Mouse (Mus musculus) midbrain, embryonic 15.5 days (tissue): ENCODE results near the gene Gm49359. TPM values are rescaled to one million over a fixed set of nuclear protein-coding genes. Genes with fewer than 3 reads are reported as not detected.
"Not testable (repeated sequence)": the region's sequence is repeated elsewhere in the genome, so short reads cannot be mapped to it uniquely, and the experiment has no call there.

ENCODE experiments used
- ATAC-seq: fragments of 200-750 bp; cut with Nextera tagmentation; replicated peaks from 2 replicates; pipeline ENCODE4 v1.8.0; 2017; ENCODE audit warnings: moderate TSS enrichment
- H3K27ac ChIP-seq: fragments of 300-500 bp; sonication (generic); 2 replicates; pipeline ENCODE4 v1.5.1; 2015; ENCODE audit warnings: mild to moderate bottlenecking, inconsistent platforms
- H3K27me3 ChIP-seq: fragments of 300-500 bp; sonication (generic); replicated peaks from 2 replicates; pipeline ENCODE4 v1.6.1; 2015; ENCODE audit warnings: inconsistent platforms
- H3K36me3 ChIP-seq: fragments of 300-500 bp; sonication (generic); replicated peaks from 2 replicates; pipeline ENCODE4 v1.6.1; 2015; ENCODE audit warnings: inconsistent platforms
- H3K4me1 ChIP-seq: fragments of 300-500 bp; sonication (generic); 2 replicates; pipeline ENCODE4 v1.6.1; 2015; ENCODE audit warnings: inconsistent platforms
- H3K4me2 ChIP-seq: fragments of 300-500 bp; sonication (generic); 2 replicates; pipeline ENCODE4 v1.6.1; 2015; ENCODE audit warnings: inconsistent platforms, mild to moderate bottlenecking, moderate library complexity
- H3K4me3 ChIP-seq: fragments of 300-500 bp; sonication (generic); 2 replicates; pipeline ENCODE4 v1.5.1; 2015; ENCODE audit warnings: mild to moderate bottlenecking, inconsistent platforms
- H3K9ac ChIP-seq: fragments of 300-500 bp; sonication (generic); 2 replicates; pipeline ENCODE4 v1.6.1; 2015; ENCODE audit warnings: mild to moderate bottlenecking, inconsistent platforms
- H3K9me3 ChIP-seq: fragments of 300-500 bp; sonication (generic); 2 replicates; pipeline ENCODE4 v1.6.1; 2016; ENCODE audit warnings: inconsistent platforms
- WGBS: fragments of 180-500 bp; shearing (Covaris S2); methylation state at CpG from one replicate; pipeline ENCODE4 v1.1.7; 2015; ENCODE audit warnings: mixed read lengths; 5-methylcytosine and 5-hydroxymethylcytosine counted together
- microRNA-seq: library from miRNA; unstranded; fragments of <30 nt; microRNA quantifications from one replicate; pipeline ENCODE4, GENCODE M21; 2016
- polyA plus RNA-seq: library from polyadenylated mRNA; unstranded; fragments of >200 nt; fragmentation: Nextera tagmentation; extraction: Ambion mirVana; gene quantifications from 2 replicates; pipeline ENCODE4 v1.2.1, GENCODE M21; 2015

Gene Gm49359
- polyA plus RNA-seq, result 16.7 and 16.8 TPM in 2 replicates

DNA sequence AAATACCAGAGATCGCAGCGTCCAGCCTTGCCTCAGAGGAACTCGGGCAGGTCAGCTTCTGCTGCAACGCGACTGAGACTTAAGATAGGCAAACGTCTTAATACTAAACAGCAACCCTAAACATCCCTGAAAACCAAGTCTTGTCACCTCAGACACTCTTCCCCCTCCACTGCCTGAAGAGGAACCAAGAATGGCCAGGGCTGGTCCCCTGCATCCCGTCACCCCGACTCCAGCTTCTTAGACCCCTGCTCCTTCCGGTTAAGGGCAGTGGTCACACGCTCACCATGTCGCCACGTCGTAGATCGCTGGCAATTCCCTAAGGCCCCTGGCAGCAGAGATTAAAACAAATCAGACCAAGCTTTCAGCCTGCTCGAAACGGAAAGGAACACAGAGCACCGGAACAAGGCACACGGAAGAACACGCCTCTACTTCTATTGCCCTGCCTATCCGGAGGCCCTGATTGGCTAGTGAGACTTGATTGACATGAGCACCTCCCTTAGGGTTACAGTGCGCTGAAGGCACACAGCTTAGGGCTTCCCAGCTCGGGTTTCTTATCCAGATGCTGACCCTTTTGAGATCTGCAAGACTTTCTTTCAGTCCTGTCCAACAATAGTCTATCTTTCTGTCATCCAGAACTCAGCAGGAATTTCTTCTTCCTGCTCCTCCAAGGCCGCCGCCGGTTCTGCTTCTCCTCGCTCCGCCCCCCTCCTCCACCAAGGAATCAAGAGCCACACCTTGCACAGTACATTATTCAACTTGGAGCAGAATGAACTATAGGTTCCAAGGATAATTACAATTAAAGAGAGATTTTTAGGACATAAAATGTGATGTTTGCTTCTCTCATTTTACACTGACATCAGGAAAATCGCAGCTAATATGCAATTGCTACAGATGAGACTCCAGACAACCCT lies at the start of gene Gm49359:
Gm49359 (minus strand) TSS at position 409 of the 911 bp plus-strand sequence.
- H3K27me3 ChIP-seq, H3K36me3 ChIP-seq, H3K4me1 ChIP-seq: not testable (repeated sequence)
- Histone ChIP-seq H3K9me3 (peaks cover 10% of the 10 kb centered on the region; the same call in 1 of the 2 replicates), H3K4me2 (peak within 1 kb of the TSS; percentile 44), H3K4me3 (peak within 1 kb of the TSS; percentile 56), H3K27ac (peak within 1 kb of the TSS; percentile 82), H3K9ac (peak within 1 kb of the TSS; percentile 73)
- WGBS, result 1% methylated on average over 28 of the region's 28 CpGs
- ATAC-seq, result peak; percentile 100

DNA sequence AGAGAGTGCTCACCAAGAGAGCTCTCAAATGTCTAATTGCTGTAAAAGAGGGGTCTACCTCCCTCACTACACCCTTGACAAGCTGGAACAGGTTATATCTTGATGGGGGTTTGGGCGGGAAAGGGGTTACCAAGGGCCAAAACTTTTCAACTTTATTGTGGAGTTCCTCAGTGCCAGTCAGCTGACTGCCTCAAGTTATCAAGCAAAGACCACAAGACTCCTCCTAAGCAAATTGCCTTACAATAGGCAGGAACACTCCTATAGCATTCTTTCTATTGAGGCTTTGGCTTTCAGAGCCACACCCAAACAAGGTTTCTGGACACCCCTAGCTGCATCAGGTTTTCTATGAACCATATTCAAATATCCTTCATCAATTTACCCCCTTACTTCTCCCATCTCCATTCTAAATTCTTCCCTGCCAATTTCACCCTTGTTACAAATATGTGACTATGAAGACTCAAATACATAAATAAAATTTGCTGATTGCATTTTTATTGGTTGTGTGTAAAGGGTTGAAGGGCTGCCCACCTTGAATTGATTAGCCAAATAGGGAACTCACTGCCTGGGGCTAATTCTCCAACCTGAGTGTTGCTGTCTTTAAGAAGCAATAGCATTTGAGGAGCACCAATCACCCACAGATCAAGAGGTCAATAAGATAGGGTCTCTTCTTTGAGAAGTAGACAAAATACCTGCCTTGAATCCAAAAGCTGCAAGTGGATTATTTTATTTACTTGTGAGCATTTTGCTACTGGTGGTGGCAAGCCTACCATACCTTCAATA lies 44.2 kb upstream of the Gm49359 start:
- not testable (repeated sequence) for H3K4me3 ChIP-seq, H3K27ac ChIP-seq, H3K27me3 ChIP-seq, ATAC-seq, H3K9ac ChIP-seq, H3K4me2 ChIP-seq, H3K4me1 ChIP-seq, H3K9me3 ChIP-seq, H3K36me3 ChIP-seq
- 83% methylated on average over 1 of the region's 1 CpGs for WGBS

DNA sequence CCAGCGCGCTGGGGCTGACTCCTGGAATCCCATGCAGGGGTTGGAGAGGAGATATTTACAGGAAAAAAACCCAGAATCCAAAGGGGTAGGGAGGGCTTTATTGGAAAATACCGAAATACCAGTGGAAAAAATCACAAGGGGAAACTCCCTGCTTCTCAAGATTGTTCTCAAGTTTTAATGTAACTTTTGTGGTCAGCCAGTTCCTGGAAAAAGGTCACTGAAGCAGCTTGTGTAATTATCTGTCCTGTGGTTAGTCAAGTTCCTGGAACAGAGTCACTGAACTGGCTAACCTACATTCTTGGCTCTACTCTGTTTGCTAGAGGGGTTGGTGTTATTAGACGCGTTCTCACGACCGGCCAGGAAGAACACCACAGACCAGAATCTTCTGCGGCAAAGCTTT lies 6.0 kb upstream of the Gm49359 start:
- H3K9me3 ChIP-seq, H3K4me1 ChIP-seq, H3K27ac ChIP-seq, H3K9ac ChIP-seq, H3K36me3 ChIP-seq, ATAC-seq, H3K4me2 ChIP-seq, H3K4me3 ChIP-seq, H3K27me3 ChIP-seq: not testable (repeated sequence)
- WGBS, result 94% methylated on average over 8 of the region's 8 CpGs

DNA sequence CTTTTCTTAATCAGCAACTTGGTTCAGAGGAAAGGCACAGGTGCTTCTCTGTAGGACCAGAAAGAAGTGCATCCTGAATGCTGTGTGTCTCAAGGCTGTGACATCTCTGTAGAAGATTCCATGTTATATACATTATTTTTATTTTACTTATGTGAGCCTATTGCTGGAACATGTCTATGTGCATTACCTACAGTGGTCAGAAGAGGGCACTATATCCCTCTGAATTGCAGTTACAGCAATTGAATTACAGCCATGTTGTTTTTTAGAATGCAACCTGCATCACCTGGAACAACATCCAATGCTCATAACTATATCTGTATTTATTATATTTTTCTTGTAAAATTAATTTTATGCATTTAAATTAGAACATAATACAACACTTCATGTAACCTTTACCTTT lies 3.3 kb upstream of the Gm49359 start:
- not testable (repeated sequence) for H3K4me3 ChIP-seq, H3K9ac ChIP-seq, H3K36me3 ChIP-seq, H3K27me3 ChIP-seq, H3K9me3 ChIP-seq, H3K4me2 ChIP-seq, H3K4me1 ChIP-seq, H3K27ac ChIP-seq, ATAC-seq

Small RNAs within 50 kb of the gene (microRNA-seq; reads per million reads assigned to microRNA genes)
- not detected for gene Gm22256

Other genes starting within 250 kb of the Gm49359 start
- gene Gm3604, start 83.7 kb downstream of the Gm49359 start, polyA plus RNA-seq, result 2.0 and 2.4 TPM in 2 replicates
- 0.28 TPM in 1 of 2 replicates, not detected in the other for gene Zfp935, start 91.7 kb upstream of the Gm49359 start, polyA plus RNA-seq
- gene Zfp934, start 104.4 kb upstream of the Gm49359 start, polyA plus RNA-seq, result 9.2 and 10.5 TPM in 2 replicates
- 7.9 and 9.2 TPM in 2 replicates for gene 6720489N17Rik, start 157.3 kb upstream of the Gm49359 start, polyA plus RNA-seq